Mouse (Mus musculus): ENCODE data around the gene Mfng. TPM values are rescaled to one million over a fixed set of nuclear protein-coding genes. Genes with fewer than 3 reads are reported as not detected.

Mfng gene
- polyA plus RNA-seq, 1 experiment from 2014 or later = 93.7 TPM

- Histone ChIP-seq H3K9me3 (no peaks in the 10 kb centered on the region), H3K27ac (peak overlapping the region; percentile 44), H3K36me3 (no peaks in the 10 kb centered on the region), H3K4me3 (replicated peaks) (no peak overlapping the region), H3K27me3 (no peaks in the 10 kb centered on the region), H3K4me2 (replicated peaks) (no peak overlapping the region), H3K4me1 (replicated peaks) (peaks cover 35% of the 10 kb centered on the region), H3K9ac (replicated peaks) (no peak overlapping the region)
- 42% methylated on average over 6 of the region's 6 CpGs for WGBS
- peak; percentile 31; the same call in 1 of the 2 replicates for ATAC-seq
Measured at GRCm38 (mm10) chr15:78750608-78751350, 22.5 kb downstream of the Mfng start.

DNA sequence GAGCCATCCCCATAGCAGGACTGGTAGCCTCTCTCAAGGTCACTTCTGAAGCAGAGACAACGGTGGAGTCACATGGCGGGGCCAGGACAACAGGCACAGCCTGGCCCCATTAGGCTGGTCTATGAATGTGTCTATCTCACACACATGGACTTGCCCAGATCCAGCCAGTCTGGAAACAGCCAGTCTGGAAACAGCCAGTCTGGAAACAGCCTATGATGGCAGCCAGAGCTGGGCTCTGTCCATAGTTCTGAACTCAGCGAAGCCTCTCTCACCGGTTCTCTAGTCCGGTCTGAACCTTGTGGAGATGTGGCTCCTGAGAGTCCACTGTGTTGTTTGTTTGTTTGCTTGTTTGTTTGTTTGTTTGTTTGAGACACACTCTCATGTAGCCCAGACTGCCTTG is 23.4 kb downstream of the Mfng start:
- WGBS = 57% methylated on average over 5 of the region's 5 CpGs
- Histone ChIP-seq H3K4me3 (replicated peaks) (no peak overlapping the region), H3K27me3 (no peaks in the 10 kb centered on the region), H3K9ac (replicated peaks) (no peak overlapping the region), H3K4me1 (replicated peaks) (peaks cover 26% of the 10 kb centered on the region), H3K36me3 (no peaks in the 10 kb centered on the region), H3K9me3 (no peaks in the 10 kb centered on the region), H3K4me2 (replicated peaks) (no peak overlapping the region), H3K27ac (no peak overlapping the region)
- ATAC-seq = no peak

DNA sequence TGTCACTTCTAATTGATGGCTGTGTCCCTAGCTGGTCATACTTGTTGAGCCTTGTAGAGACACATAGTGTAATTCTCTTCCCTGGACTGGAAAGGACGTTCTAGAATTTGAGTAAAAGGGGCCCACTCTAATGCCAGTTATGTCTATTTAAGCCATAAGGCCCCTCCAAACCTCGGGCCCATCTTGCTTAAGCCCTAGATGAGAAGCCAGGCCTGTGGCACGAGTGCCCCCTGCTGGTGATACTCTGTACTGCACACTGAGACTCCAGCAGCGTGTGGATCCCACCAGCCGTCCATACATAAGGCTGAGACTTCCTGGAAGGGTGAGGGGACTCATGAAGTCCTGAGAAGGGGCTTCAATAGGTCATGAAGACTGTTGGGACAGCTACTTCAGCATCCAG is 29.1 kb downstream of the Mfng start:
- H3K27ac ChIP-seq = no peak overlapping the region; the same call in 1 of the 2 replicates
- H3K9ac ChIP-seq (replicated peaks) = no peak overlapping the region
- H3K4me3 ChIP-seq (replicated peaks) = no peak overlapping the region
- 3% methylated on average over 5 of the region's 5 CpGs for WGBS
- H3K27me3 ChIP-seq = no peaks in the 10 kb centered on the region
- no peaks in the 10 kb centered on the region for H3K36me3 ChIP-seq
- H3K4me2 ChIP-seq (replicated peaks) = no peak overlapping the region
- peaks cover 11% of the 10 kb centered on the region for H3K4me1 ChIP-seq (replicated peaks)
- ATAC-seq = peak; percentile 54; the same call in 1 of the 2 replicates
- H3K9me3 ChIP-seq = no peaks in the 10 kb centered on the region

- H3K9me3 ChIP-seq = no peaks in the 10 kb centered on the region
- 0 out of 2 replicates have a peak, but pooled peaks have one; percentile 9 for ATAC-seq
- peaks cover 12% of the 10 kb centered on the region for H3K4me1 ChIP-seq (replicated peaks)
- no peak overlapping the region for H3K4me2 ChIP-seq (replicated peaks)
- H3K36me3 ChIP-seq = no peaks in the 10 kb centered on the region
- no peak overlapping the region for H3K4me3 ChIP-seq (replicated peaks)
- 77% methylated on average over 7 of the region's 10 CpGs for WGBS
- H3K9ac ChIP-seq (replicated peaks) = no peak overlapping the region
- H3K27me3 ChIP-seq = no peaks in the 10 kb centered on the region
- H3K27ac ChIP-seq = no peak overlapping the region
Measured at GRCm38 (mm10) chr15:78742831-78743230, 30.4 kb downstream of the Mfng start.

GRCm38 (mm10) chr15:78740662-78741061 is 32.6 kb downstream of the Mfng start:
- no peak overlapping the region for H3K27ac ChIP-seq
- H3K4me3 ChIP-seq (replicated peaks) = no peak overlapping the region
- 78% methylated on average over 12 of the region's 12 CpGs for WGBS
- H3K27me3 ChIP-seq = no peaks in the 10 kb centered on the region
- ATAC-seq = no peak
- H3K4me1 ChIP-seq (replicated peaks) = peaks cover 34% of the 10 kb centered on the region
- no peaks in the 10 kb centered on the region for H3K36me3 ChIP-seq
- no peak overlapping the region for H3K9ac ChIP-seq (replicated peaks)
- no peaks in the 10 kb centered on the region for H3K9me3 ChIP-seq
- H3K4me2 ChIP-seq (replicated peaks) = no peak overlapping the region

DNA sequence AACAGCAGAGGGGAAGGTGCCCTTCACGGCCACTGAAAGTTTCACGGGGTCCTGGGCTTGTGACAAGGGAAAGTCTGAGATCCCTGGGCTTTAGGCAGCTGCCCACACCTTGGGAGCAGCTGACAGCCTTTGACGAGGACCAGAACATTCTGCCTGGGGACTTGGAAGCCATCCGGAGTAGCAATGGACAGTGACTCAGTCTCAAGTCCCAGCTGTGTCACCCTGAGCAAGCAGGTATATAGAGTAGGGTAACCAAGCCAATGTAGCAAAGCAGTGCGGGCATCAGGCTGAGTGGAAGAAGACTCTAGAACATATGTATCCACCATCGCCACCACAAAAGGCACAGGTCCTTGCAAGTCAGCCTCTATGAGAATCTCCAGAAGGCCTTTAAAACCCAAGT is 36.1 kb downstream of the Mfng start:
- Histone ChIP-seq H3K27ac (peak overlapping the region; percentile 86), H3K9ac (replicated peaks) (no peak overlapping the region), H3K4me2 (replicated peaks) (no peak overlapping the region), H3K9me3 (no peaks in the 10 kb centered on the region), H3K36me3 (no peaks in the 10 kb centered on the region), H3K4me1 (replicated peaks) (peaks cover 31% of the 10 kb centered on the region), H3K4me3 (replicated peaks) (no peak overlapping the region), H3K27me3 (no peaks in the 10 kb centered on the region)
- WGBS = 73% methylated on average over 6 of the region's 6 CpGs
- ATAC-seq = no peak

DNA sequence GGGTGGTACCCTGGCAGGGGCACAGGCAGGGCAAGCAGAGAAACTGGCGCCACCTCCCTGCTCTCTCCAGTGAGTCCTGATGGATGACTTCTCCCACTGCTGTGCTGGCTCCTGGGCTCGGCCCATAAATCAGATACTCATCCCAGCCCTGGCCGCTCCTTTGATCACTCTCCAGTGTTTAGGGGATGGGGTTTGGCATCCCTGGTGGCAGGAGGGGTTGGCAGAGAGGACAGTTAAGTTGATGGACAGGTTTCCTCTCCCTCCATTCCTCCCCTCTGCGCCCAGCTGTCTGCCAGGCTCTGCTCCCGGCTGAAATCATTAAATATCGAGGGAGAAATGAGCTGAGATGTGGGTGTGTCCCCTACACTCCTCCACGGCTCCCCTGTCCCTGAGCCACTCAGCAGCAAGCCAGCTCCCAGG is 36.6 kb downstream of the Mfng start:
- H3K9ac ChIP-seq (replicated peaks) = peak overlapping the region; percentile 37; the same call in 1 of the 2 replicates
- 36% methylated on average over 7 of the region's 7 CpGs for WGBS
- peaks cover 31% of the 10 kb centered on the region for H3K4me1 ChIP-seq (replicated peaks)
- peak; percentile 10 for ATAC-seq
- no peak overlapping the region for H3K4me3 ChIP-seq (replicated peaks)
- H3K27me3 ChIP-seq = no peaks in the 10 kb centered on the region
- no peaks in the 10 kb centered on the region for H3K9me3 ChIP-seq
- peak overlapping the region; percentile 86 for H3K27ac ChIP-seq
- H3K36me3 ChIP-seq = no peaks in the 10 kb centered on the region
- H3K4me2 ChIP-seq (replicated peaks) = no peak overlapping the region

DNA sequence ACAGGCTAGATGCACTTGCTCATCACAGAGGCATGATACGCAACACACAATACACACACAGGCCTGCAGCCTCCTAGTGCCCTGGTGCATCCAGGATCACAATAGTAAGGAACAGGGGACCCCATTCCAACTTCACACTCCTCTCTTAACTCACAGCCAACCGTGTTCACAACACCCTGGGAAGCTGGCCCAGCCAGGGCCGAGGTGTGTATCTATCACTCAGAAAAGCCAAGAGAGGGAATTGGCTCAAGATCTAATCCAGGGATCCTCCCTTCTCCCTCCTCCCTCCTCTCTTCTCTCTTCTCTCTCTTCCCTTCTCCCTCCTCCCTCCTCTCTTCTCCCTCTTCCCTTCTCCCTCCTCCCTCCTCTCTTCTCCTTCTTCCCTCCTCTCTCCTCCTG is 37.1 kb downstream of the Mfng start:
- Histone ChIP-seq H3K36me3 (no peaks in the 10 kb centered on the region), H3K9me3 (no peaks in the 10 kb centered on the region), H3K27ac (peak overlapping the region; percentile 86), H3K9ac (replicated peaks) (peak overlapping the region; percentile 37; the same call in 1 of the 2 replicates), H3K4me3 (replicated peaks) (no peak overlapping the region), H3K27me3 (no peaks in the 10 kb centered on the region), H3K4me2 (replicated peaks) (peak overlapping the region; percentile 22; the same call in 1 of the 2 replicates), H3K4me1 (replicated peaks) (peaks cover 31% of the 10 kb centered on the region)
- WGBS = 54% methylated on average over 3 of the region's 3 CpGs
- no peak; the same call in 1 of the 2 replicates for ATAC-seq

GRCm38 (mm10) chr15:78735431-78736180 is 37.7 kb downstream of the Mfng start:
- Histone ChIP-seq H3K4me3 (replicated peaks) (no peak overlapping the region), H3K4me1 (replicated peaks) (peaks cover 31% of the 10 kb centered on the region), H3K36me3 (no peaks in the 10 kb centered on the region), H3K27me3 (no peaks in the 10 kb centered on the region), H3K27ac (peak overlapping the region; percentile 86), H3K9me3 (no peaks in the 10 kb centered on the region), H3K4me2 (replicated peaks) (peak overlapping the region; percentile 22), H3K9ac (replicated peaks) (peak overlapping the region; percentile 37)
- 23% methylated on average over 17 of the region's 17 CpGs for WGBS
- ATAC-seq = peak; percentile 84

GRCm38 (mm10) chr15:78731830-78732229 is 41.4 kb downstream of the Mfng start:
- Histone ChIP-seq H3K4me3 (replicated peaks) (no peak overlapping the region), H3K27ac (no peak overlapping the region), H3K36me3 (no peaks in the 10 kb centered on the region), H3K4me1 (replicated peaks) (peaks cover 20% of the 10 kb centered on the region), H3K4me2 (replicated peaks) (no peak overlapping the region), H3K9me3 (no peaks in the 10 kb centered on the region), H3K27me3 (no peaks in the 10 kb centered on the region), H3K9ac (replicated peaks) (no peak overlapping the region)
- no peak for ATAC-seq
- 43% methylated on average over 4 of the region's 4 CpGs for WGBS

GRCm38 (mm10) chr15:78730315-78731049 is 42.8 kb downstream of the Mfng start:
- WGBS = 86% methylated on average over 12 of the region's 12 CpGs
- H3K4me3 ChIP-seq (replicated peaks) = no peak overlapping the region
- peaks cover 6% of the 10 kb centered on the region for H3K4me1 ChIP-seq (replicated peaks)
- H3K4me2 ChIP-seq (replicated peaks) = no peak overlapping the region
- no peaks in the 10 kb centered on the region for H3K27me3 ChIP-seq
- no peaks in the 10 kb centered on the region for H3K9me3 ChIP-seq
- no peak overlapping the region for H3K9ac ChIP-seq (replicated peaks)
- ATAC-seq = no peak
- H3K27ac ChIP-seq = 0 out of 2 replicates have a peak overlapping the region, but pooled peaks have one; percentile 9
- H3K36me3 ChIP-seq = no peaks in the 10 kb centered on the region

GRCm38 (mm10) chr15:78726697-78727096 is 46.6 kb downstream of the Mfng start:
- H3K9me3 ChIP-seq = no peaks in the 10 kb centered on the region
- no peak overlapping the region for H3K4me2 ChIP-seq (replicated peaks)
- no peaks in the 10 kb centered on the region for H3K36me3 ChIP-seq
- WGBS = 72% methylated on average over 7 of the region's 7 CpGs
- H3K27me3 ChIP-seq = peaks cover 11% of the 10 kb centered on the region
- no peak for ATAC-seq
- H3K9ac ChIP-seq (replicated peaks) = no peak overlapping the region
- H3K27ac ChIP-seq = no peak overlapping the region
- no peaks in the 10 kb centered on the region for H3K4me1 ChIP-seq (replicated peaks)
- no peak overlapping the region for H3K4me3 ChIP-seq (replicated peaks)

Measured in midbrain, embryonic 13.5 days (tissue).